Mouse (Mus musculus) neural tube, embryonic 11.5 days (tissue): ENCODE data around the gene Lrr1. TPM values are rescaled to one million over a fixed set of nuclear protein-coding genes. Genes with fewer than 3 reads are reported as not detected.

Source experiments
- ATAC-seq: fragments of 200-750 bp; cut with Nextera tagmentation; 2 replicates; pipeline ENCODE4 v1.8.0; 2017; ENCODE audit warnings: moderate number of reproducible peaks, mild to moderate bottlenecking, moderate TSS enrichment, moderate library complexity; ENCODE audit not compliant: insufficient read depth, low FRiP score, low TSS enrichment
- DNase-seq: peaks from one replicate; pipeline ENCODE4 v3.0.0-alpha.2; 2015; ENCODE audit warnings: low spot score
- H3K27ac ChIP-seq: fragments of 300-500 bp; sonication (generic); 2 replicates; pipeline ENCODE4 v1.5.1; 2014; ENCODE audit warnings: low read depth, mild to moderate bottlenecking, low read length
- H3K27me3 ChIP-seq: fragments of 300-500 bp; sonication (generic); 2 replicates; pipeline ENCODE4 v1.6.1; 2014; ENCODE audit warnings: mild to moderate bottlenecking, low read length, mixed read lengths; ENCODE audit not compliant: control insufficient read depth, insufficient read depth
- H3K36me3 ChIP-seq: fragments of 300-500 bp; sonication (generic); 2 replicates; pipeline ENCODE4 v1.6.1; 2014; ENCODE audit warnings: mild to moderate bottlenecking, low read length, moderate library complexity, mixed read lengths; ENCODE audit not compliant: control insufficient read depth, insufficient read depth
- H3K4me1 ChIP-seq: fragments of 300-500 bp; sonication (generic); 2 replicates; pipeline ENCODE4 v1.6.1; 2014; ENCODE audit warnings: low read length, mixed read lengths; ENCODE audit not compliant: control insufficient read depth, insufficient read depth
- H3K4me2 ChIP-seq: fragments of 300-500 bp; sonication (generic); 2 replicates; pipeline ENCODE4 v1.6.1; 2014; ENCODE audit warnings: low read depth, mild to moderate bottlenecking, moderate library complexity
- H3K4me3 ChIP-seq: fragments of 300-500 bp; sonication (generic); 2 replicates; pipeline ENCODE4 v1.5.1; 2014; ENCODE audit warnings: low read depth, low read length
- H3K9ac ChIP-seq: fragments of 300-500 bp; sonication (generic); 2 replicates; pipeline ENCODE4 v1.6.1; 2014; ENCODE audit warnings: mild to moderate bottlenecking, low read length
- H3K9me3 ChIP-seq: fragments of 300-500 bp; sonication (generic); 2 replicates; pipeline ENCODE4 v1.6.1; 2016; ENCODE audit warnings: low read length; ENCODE audit not compliant: control insufficient read depth
- WGBS: fragments of 180-500 bp; shearing (Covaris S2); extraction: QIAGEN DNeasy Blood & Tissue Kit; methylation state at CpG from one replicate; pipeline ENCODE4 v1.1.7; 2014; 5-methylcytosine and 5-hydroxymethylcytosine counted together
- microRNA-seq: library from miRNA; unstranded; fragments of <30 nt; microRNA quantifications from one replicate; pipeline ENCODE4, GENCODE M21; 2016
- polyA plus RNA-seq: library from polyadenylated mRNA; unstranded; fragments of >200 nt; fragmentation: Nextera tagmentation; extraction: Ambion mirVana; gene quantifications from 2 replicates; pipeline ENCODE4 v1.2.1, GENCODE M21; 2014

Gene Lrr1
- polyA plus RNA-seq, 1 experiment from 2014 or later = 25.8 TPM

DNA sequence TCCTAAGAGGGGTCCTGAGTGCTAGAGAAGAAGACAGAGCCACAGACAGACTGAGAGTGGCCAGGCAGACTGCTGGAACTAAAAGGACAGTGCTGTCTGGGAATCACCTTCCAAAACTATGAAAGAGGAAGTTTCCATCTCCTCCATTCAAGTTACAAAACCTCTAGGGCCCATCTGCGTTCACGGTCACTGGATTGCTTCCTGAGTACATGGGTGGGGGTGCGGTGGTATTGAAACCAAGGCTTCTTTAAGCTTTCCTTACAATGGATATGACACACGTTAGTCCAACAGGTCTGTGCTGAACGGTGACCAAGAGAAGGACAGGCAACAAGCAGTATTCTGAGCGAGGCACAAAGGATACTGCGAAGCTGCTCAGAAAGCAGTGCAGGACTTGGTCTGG lies 45.8 kb downstream of the Lrr1 start:
- no peaks in the 10 kb centered on the region for H3K9me3 ChIP-seq
- H3K4me1 ChIP-seq = no peaks in the 10 kb centered on the region
- no peak overlapping the region for H3K9ac ChIP-seq
- peaks cover 5% of the 10 kb centered on the region; the same call in 1 of the 2 replicates for H3K36me3 ChIP-seq
- ATAC-seq = no peak
- no peak for DNase-seq
- no peak overlapping the region for H3K4me2 ChIP-seq
- H3K27me3 ChIP-seq = no peaks in the 10 kb centered on the region
- WGBS = 95% methylated on average over 7 of the region's 7 CpGs
- no peak overlapping the region for H3K4me3 ChIP-seq
- no peak overlapping the region for H3K27ac ChIP-seq

DNA sequence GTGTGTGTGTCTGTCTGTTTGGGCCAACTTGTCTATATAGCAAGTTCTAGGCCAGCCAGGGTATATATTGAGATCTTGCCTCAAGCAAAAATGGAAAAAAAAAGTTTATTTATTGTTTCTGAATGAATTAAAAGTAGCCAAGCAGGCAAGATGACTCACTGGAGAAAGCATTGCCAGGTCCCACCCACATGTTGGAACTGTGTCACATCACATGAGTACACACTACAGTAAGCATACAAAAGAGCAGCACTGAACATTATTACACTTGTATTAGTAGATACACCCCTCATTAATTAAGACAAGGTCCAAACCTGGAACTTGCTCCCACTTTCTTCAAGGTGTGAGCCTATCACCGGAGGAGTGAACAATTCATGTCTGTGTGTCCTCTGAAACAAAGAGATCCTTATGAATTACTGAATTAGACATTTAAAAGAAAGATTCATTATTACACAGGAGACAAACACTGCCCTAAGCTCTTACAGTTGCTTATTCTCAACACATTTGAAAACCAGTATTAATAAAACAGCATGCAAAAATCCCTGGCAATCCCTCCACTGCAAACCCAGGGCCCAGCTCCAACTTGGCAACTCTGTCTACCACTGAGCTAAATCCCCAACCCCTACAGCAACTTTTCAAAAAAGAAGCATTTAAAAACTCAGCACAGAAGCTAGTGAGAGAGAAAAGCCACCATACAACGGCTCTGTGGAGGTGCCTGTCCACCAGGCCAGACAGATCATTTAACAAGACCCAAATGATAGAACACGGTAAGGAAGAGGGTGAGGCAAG lies 46.6 kb downstream of the Lrr1 start:
- H3K9me3 ChIP-seq = no peaks in the 10 kb centered on the region
- 87% methylated on average over 3 of the region's 3 CpGs for WGBS
- no peaks in the 10 kb centered on the region for H3K27me3 ChIP-seq
- no peak overlapping the region for H3K27ac ChIP-seq
- DNase-seq = no peak
- H3K4me3 ChIP-seq = no peak overlapping the region
- no peak overlapping the region for H3K9ac ChIP-seq
- H3K36me3 ChIP-seq = peaks cover 5% of the 10 kb centered on the region; the same call in 1 of the 2 replicates
- no peaks in the 10 kb centered on the region for H3K4me1 ChIP-seq
- no peak overlapping the region for H3K4me2 ChIP-seq
- no peak for ATAC-seq

DNA sequence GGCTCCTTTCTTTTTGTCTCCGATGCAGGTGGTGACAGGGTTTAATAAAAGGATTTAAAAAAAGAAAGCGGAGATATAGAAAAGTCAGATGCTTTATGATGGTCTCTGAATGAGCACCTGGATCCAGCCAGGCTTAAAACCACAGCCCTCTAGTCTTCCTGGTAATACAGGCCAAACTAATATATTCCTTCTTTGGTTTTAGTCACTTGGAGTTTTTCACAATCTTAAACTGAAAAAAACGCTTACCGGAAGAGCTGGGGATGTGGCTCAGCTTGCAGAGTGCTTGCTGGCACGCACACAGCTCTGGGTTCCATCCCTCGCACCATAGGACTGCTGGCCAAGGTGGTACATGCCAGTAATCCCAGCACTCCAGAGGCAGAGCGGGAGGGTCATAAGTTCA lies 48.0 kb downstream of the Lrr1 start:
- 97% methylated on average over 7 of the region's 7 CpGs for WGBS
- Histone ChIP-seq H3K27ac (no peak overlapping the region), H3K4me1 (no peaks in the 10 kb centered on the region), H3K27me3 (no peaks in the 10 kb centered on the region), H3K4me2 (no peak overlapping the region), H3K9me3 (no peaks in the 10 kb centered on the region), H3K36me3 (peaks cover 7% of the 10 kb centered on the region), H3K4me3 (no peak overlapping the region), H3K9ac (no peak overlapping the region)
- no peak for DNase-seq
- no peak for ATAC-seq

DNA sequence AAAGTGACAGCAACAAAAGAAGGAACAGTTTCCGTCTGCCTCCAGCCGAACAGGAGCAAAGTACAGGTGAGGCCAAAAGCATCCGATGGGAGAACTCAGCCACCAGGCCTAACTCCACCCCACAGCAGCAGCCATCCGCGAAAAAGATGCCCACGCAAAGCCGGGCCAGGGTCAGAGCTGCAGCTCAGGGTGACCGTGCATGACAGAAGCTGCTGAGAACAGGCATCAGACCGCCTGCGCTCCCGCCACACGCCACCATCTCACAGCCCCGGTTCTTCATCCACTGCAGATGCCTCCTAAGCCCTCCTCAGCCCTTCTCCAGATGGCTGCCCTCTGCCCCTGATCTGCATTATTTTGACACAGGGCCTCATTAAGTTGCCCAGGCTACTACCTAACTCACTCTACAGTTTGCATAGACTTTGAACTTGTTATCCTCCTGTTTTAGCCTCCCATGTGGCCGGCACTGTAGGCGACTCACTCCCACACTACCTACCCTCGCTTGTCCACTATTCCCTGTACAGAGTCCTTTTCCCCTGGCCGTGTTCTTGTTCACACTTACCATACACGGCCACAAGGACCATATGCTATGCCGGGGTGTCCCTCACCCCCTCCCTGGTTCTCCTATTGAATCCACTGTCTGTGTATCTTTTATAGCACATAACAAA lies 52.1 kb downstream of the Lrr1 start:
- WGBS = 92% methylated on average over 19 of the region's 19 CpGs
- Histone ChIP-seq H3K4me1 (no peaks in the 10 kb centered on the region), H3K4me3 (no peak overlapping the region), H3K27me3 (no peaks in the 10 kb centered on the region), H3K4me2 (no peak overlapping the region), H3K9me3 (no peaks in the 10 kb centered on the region), H3K36me3 (peaks cover 2% of the 10 kb centered on the region; the same call in 1 of the 2 replicates), H3K9ac (no peak overlapping the region), H3K27ac (no peak overlapping the region)
- no peak for DNase-seq
- no peak for ATAC-seq

DNA sequence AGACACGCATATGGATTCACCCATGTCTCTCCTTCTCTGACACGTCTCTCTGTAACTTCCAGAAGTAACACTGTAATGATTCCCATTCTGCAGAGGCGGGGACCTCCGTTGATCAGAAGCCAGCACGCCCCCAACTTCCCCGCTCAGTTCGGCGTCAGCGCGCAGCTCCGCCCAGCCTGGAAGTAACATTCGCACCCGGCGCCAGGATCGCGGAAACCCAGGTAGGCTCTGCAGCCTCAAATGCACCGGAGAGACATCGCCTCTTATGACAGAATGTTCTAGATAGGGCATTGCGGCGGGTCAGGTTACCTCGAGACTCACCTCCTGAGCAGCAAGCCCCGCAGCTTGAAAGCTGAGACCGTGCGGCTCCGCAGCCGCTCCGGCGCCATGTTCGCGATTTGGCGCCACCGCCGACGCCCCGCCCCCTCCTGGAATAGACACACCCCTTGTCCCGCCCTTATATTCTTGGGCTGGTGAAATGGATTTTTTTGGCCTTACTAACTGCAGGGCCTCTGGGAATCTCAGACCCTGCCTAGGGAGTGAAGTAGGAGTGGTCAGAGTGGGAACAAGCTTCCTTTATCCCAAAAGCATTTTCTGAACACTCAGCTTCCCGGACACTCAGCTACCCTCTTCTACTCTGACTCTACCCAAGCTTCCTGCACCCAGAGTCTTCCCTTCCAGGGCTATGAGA lies 59.3 kb downstream of the Lrr1 start, which contains the start of gene Pole2:
Gene Pole2, minus strand, starts transcription at position 420 of the 691 bp plus-strand sequence.
- Histone ChIP-seq H3K4me1 (peaks cover 5% of the 10 kb centered on the region; the same call in 1 of the 2 replicates), H3K4me2 (peak within 1 kb of the TSS; percentile 51), H3K36me3 (no peaks in the 10 kb centered on the region), H3K9ac (peak within 1 kb of the TSS; percentile 66), H3K27ac (0 out of 2 replicates have a peak within 1 kb of the TSS, but pooled peaks have one; percentile 53), H3K27me3 (no peaks in the 10 kb centered on the region), H3K4me3 (peak within 1 kb of the TSS; percentile 61), H3K9me3 (no peaks in the 10 kb centered on the region)
- peak; percentile 89 for DNase-seq
- 1% methylated on average over 36 of the region's 37 CpGs for WGBS
- peak; percentile 95 for ATAC-seq

Small RNAs within 50 kb of the gene (microRNA-seq; reads per million reads assigned to microRNA genes)
- not detected for gene Gm47287
- not detected for gene Gm47295

Other genes starting within 250 kb of the Lrr1 start
- 1,261 and 1,342 TPM in 2 replicates for gene Rps29, start 9.6 kb upstream of the Lrr1 start, polyA plus RNA-seq
- 442 and 491 TPM in 2 replicates for gene Rpl36al, start 15.3 kb downstream of the Lrr1 start, polyA plus RNA-seq
- 37.0 and 37.5 TPM in 2 replicates for gene Mgat2, start 15.3 kb downstream of the Lrr1 start, polyA plus RNA-seq
- 29.9 and 36.3 TPM in 2 replicates for gene Gm49383, start 28.3 kb downstream of the Lrr1 start, polyA plus RNA-seq
- 9.7 and 11.4 TPM in 2 replicates for gene Dnaaf2, start 29.6 kb downstream of the Lrr1 start, polyA plus RNA-seq
- gene Gm49384, start 35.5 kb downstream of the Lrr1 start, polyA plus RNA-seq = 31.9 and 32.1 TPM in 2 replicates
- 26.5 and 26.8 TPM in 2 replicates for gene Pole2, start 59.4 kb downstream of the Lrr1 start, polyA plus RNA-seq
- 1.7 and 2.7 TPM in 2 replicates for gene Klhdc1, start 72.4 kb downstream of the Lrr1 start, polyA plus RNA-seq
- 251 and 253 TPM in 2 replicates for gene Klhdc2, start 127.9 kb downstream of the Lrr1 start, polyA plus RNA-seq
- 80.3 and 82.1 TPM in 2 replicates for gene Nemf, start 188.4 kb downstream of the Lrr1 start, polyA plus RNA-seq
- 52.4 and 55.8 TPM in 2 replicates for gene Arf6, start 203.3 kb downstream of the Lrr1 start, polyA plus RNA-seq
- gene Gm9887, start 203.6 kb downstream of the Lrr1 start, polyA plus RNA-seq = 1.4 and 1.6 TPM in 2 replicates